Mouse (Mus musculus) thymus, adult 2 months (tissue): ENCODE results near the gene Kcnk2.

Source experiments
- CTCF ChIP-seq: fragments of 200-500 bp; IDR thresholded peaks from 2 replicates; pipeline ENCODE4 v1.5.1; 2012; ENCODE audit warnings: mild to moderate bottlenecking, control low read depth, low read length, moderate library complexity, borderline replicate concordance; ENCODE audit not compliant: control insufficient read depth, poor library complexity, insufficient read depth; ENCODE audit errors: extremely low read depth
- POLR2A ChIP-seq: fragments of 200-500 bp; IDR thresholded peaks from 2 replicates; pipeline ENCODE4 v1.6.1; 2012; ENCODE audit warnings: mild to moderate bottlenecking, low read length, control low read depth, moderate library complexity; ENCODE audit not compliant: control insufficient read depth, poor library complexity, insufficient read depth; ENCODE audit errors: extremely low read depth

GRCm38 (mm10) chr1:189232829-189233228 is 169.2 kb downstream of the Kcnk2 start:
- TF ChIP-seq POLR2A (no peak), CTCF (no peak)
